Mouse (Mus musculus) liver, embryonic 11.5 days (tissue): ENCODE results near the gene Scd2. TPM values are rescaled to one million over a fixed set of nuclear protein-coding genes. Genes with fewer than 3 reads are reported as not detected.
"Not testable (repeated sequence)": the region's sequence is repeated elsewhere in the genome, so short reads cannot be mapped to it uniquely, and the experiment has no call there.

Source experiments
- ATAC-seq: fragments of 200-750 bp; cut with Nextera tagmentation; replicated peaks from 2 replicates; pipeline ENCODE4 v1.8.0; 2017; ENCODE audit warnings: moderate number of reproducible peaks, mild to moderate bottlenecking, moderate TSS enrichment, moderate library complexity; ENCODE audit not compliant: low FRiP score
- DNase-seq: peaks from one replicate; pipeline ENCODE4 v3.0.0-alpha.2; 2017; ENCODE audit warnings: low spot score
- H3K27ac ChIP-seq: fragments of 300-500 bp; sonication (generic); 2 replicates; pipeline ENCODE4 v1.5.1; 2014; ENCODE audit warnings: mild to moderate bottlenecking, low read depth, low read length, control low read depth
- H3K27me3 ChIP-seq: fragments of 300-500 bp; sonication (generic); replicated peaks from 2 replicates; pipeline ENCODE4 v1.6.1; 2014; ENCODE audit warnings: low read length, mixed read lengths; ENCODE audit not compliant: control insufficient read depth, insufficient read depth
- H3K36me3 ChIP-seq: fragments of 300-500 bp; sonication (generic); 2 replicates; pipeline ENCODE4 v1.6.1; 2014; ENCODE audit warnings: mild to moderate bottlenecking, low read length, moderate library complexity, mixed read lengths; ENCODE audit not compliant: control insufficient read depth, insufficient read depth
- H3K4me1 ChIP-seq: fragments of 300-500 bp; sonication (generic); replicated peaks from 2 replicates; pipeline ENCODE4 v1.6.1; 2014; ENCODE audit warnings: low read length, mixed read lengths; ENCODE audit not compliant: control insufficient read depth, insufficient read depth
- H3K4me2 ChIP-seq: fragments of 300-500 bp; sonication (generic); 2 replicates; pipeline ENCODE4 v1.6.1; 2014; ENCODE audit warnings: mild to moderate bottlenecking, control low read depth, moderate library complexity
- H3K4me3 ChIP-seq: fragments of 300-500 bp; sonication (generic); 2 replicates; pipeline ENCODE4 v1.5.1; 2014; ENCODE audit warnings: low read depth, low read length, control low read depth
- H3K9ac ChIP-seq: fragments of 300-500 bp; sonication (generic); 2 replicates; pipeline ENCODE4 v1.6.1; 2014; ENCODE audit warnings: low read depth, low read length, control low read depth
- H3K9me3 ChIP-seq: fragments of 300-500 bp; sonication (generic); 2 replicates; pipeline ENCODE4 v1.6.1; 2016; ENCODE audit warnings: low read length, inconsistent platforms, mixed read lengths; ENCODE audit not compliant: control insufficient read depth
- WGBS: fragments of 180-500 bp; shearing (Covaris S2); extraction: QIAGEN DNeasy Blood & Tissue Kit; methylation state at CpG from one replicate; pipeline ENCODE4 v1.1.7; 2014; 5-methylcytosine and 5-hydroxymethylcytosine counted together
- polyA plus RNA-seq: library from polyadenylated mRNA; unstranded; fragments of >200 nt; fragmentation: Nextera tagmentation; extraction: Ambion mirVana; gene quantifications from 2 replicates; pipeline ENCODE4 v1.2.1, GENCODE M21; 2014

Gene Scd2
- polyA plus RNA-seq, 1 experiment from 2014 or later, result 212 TPM

GRCm38 (mm10) chr19:44280755-44281154 lies 12.7 kb upstream of the Scd2 start:
- Histone ChIP-seq H3K36me3 (no peaks in the 10 kb centered on the region), H3K27ac (peak overlapping the region; percentile 58), H3K27me3 (no peaks in the 10 kb centered on the region), H3K4me3 (no peak overlapping the region), H3K4me2 (peak overlapping the region; percentile 31; the same call in 1 of the 2 replicates), H3K4me1 (peaks cover 45% of the 10 kb centered on the region), H3K9ac (no peak overlapping the region), H3K9me3 (no peaks in the 10 kb centered on the region)
- ATAC-seq (no peak), DNase-seq (no peak)
- 18% methylated on average over 6 of the region's 6 CpGs for WGBS

- 37% methylated on average over 1 of the region's 1 CpGs for WGBS
- not testable (repeated sequence) for DNase-seq, H3K27ac ChIP-seq, ATAC-seq, H3K36me3 ChIP-seq, H3K4me3 ChIP-seq, H3K27me3 ChIP-seq, H3K9me3 ChIP-seq, H3K9ac ChIP-seq
- Histone ChIP-seq H3K4me2 (peak overlapping the region; percentile 21), H3K4me1 (peaks cover 56% of the 10 kb centered on the region)
Observed at GRCm38 (mm10) chr19:44281825-44282447, 11.5 kb upstream of the Scd2 start.

GRCm38 (mm10) chr19:44282534-44283156 lies 10.8 kb upstream of the Scd2 start:
- H3K9ac ChIP-seq, result no peak overlapping the region
- no peaks in the 10 kb centered on the region for H3K36me3 ChIP-seq
- H3K4me2 ChIP-seq, result peak overlapping the region; percentile 21
- ATAC-seq (no peak), DNase-seq (no peak)
- H3K9me3 ChIP-seq, result no peaks in the 10 kb centered on the region
- H3K4me1 ChIP-seq, result peaks cover 63% of the 10 kb centered on the region
- no peak overlapping the region for H3K27ac ChIP-seq
- no peak overlapping the region for H3K4me3 ChIP-seq
- 29% methylated on average over 9 of the region's 9 CpGs for WGBS
- H3K27me3 ChIP-seq, result no peaks in the 10 kb centered on the region

- H3K4me1 ChIP-seq, result peaks cover 66% of the 10 kb centered on the region
- DNase-seq (no peak), ATAC-seq (no peak)
- no peaks in the 10 kb centered on the region for H3K36me3 ChIP-seq
- peak overlapping the region; percentile 92 for H3K27ac ChIP-seq
- WGBS, result 36% methylated on average over 15 of the region's 15 CpGs
- H3K9ac ChIP-seq, result peak overlapping the region; percentile 73
- H3K27me3 ChIP-seq, result no peaks in the 10 kb centered on the region
- H3K4me3 ChIP-seq, result peak overlapping the region; percentile 56
- H3K9me3 ChIP-seq, result no peaks in the 10 kb centered on the region
- H3K4me2 ChIP-seq, result peak overlapping the region; percentile 99
Observed at GRCm38 (mm10) chr19:44283157-44284024, 10.1 kb upstream of the Scd2 start.

- WGBS, result under 1% methylated on average over 38 of the region's 38 CpGs
- H3K4me3 ChIP-seq, result peak overlapping the region; percentile 56
- H3K4me1 ChIP-seq, result peaks cover 66% of the 10 kb centered on the region
- peak overlapping the region; percentile 99 for H3K4me2 ChIP-seq
- no peaks in the 10 kb centered on the region for H3K27me3 ChIP-seq
- DNase-seq (peak; percentile 92), ATAC-seq (peak; percentile 99)
- H3K9ac ChIP-seq, result peak overlapping the region; percentile 80
- peak overlapping the region; percentile 93 for H3K27ac ChIP-seq
- H3K9me3 ChIP-seq, result no peaks in the 10 kb centered on the region
- no peaks in the 10 kb centered on the region for H3K36me3 ChIP-seq
Observed at GRCm38 (mm10) chr19:44284025-44284695, 9.3 kb upstream of the Scd2 start.

GRCm38 (mm10) chr19:44284723-44285122 lies 8.8 kb upstream of the Scd2 start:
- 3% methylated on average over 11 of the region's 11 CpGs for WGBS
- H3K4me2 ChIP-seq, result peak overlapping the region; percentile 99
- peak overlapping the region; percentile 56 for H3K4me3 ChIP-seq
- H3K27ac ChIP-seq, result peak overlapping the region; percentile 93
- peak overlapping the region; percentile 80 for H3K9ac ChIP-seq
- ATAC-seq (peak; percentile 46), DNase-seq (no peak)
- H3K9me3 ChIP-seq, result no peaks in the 10 kb centered on the region
- peaks cover 66% of the 10 kb centered on the region for H3K4me1 ChIP-seq
- H3K36me3 ChIP-seq, result no peaks in the 10 kb centered on the region
- H3K27me3 ChIP-seq, result no peaks in the 10 kb centered on the region

GRCm38 (mm10) chr19:44285554-44285953 lies 7.9 kb upstream of the Scd2 start:
- Histone ChIP-seq H3K27ac (no peak overlapping the region; the same call in 1 of the 2 replicates), H3K27me3 (no peaks in the 10 kb centered on the region), H3K4me3 (no peak overlapping the region), H3K4me1 (peaks cover 65% of the 10 kb centered on the region), H3K4me2 (no peak overlapping the region), H3K9ac (no peak overlapping the region), H3K36me3 (no peaks in the 10 kb centered on the region), H3K9me3 (no peaks in the 10 kb centered on the region)
- DNase-seq, result no peak
- no peak for ATAC-seq
- 86% methylated on average over 8 of the region's 8 CpGs for WGBS

GRCm38 (mm10) chr19:44286109-44286508 lies 7.4 kb upstream of the Scd2 start:
- no peak overlapping the region for H3K4me2 ChIP-seq
- peaks cover 60% of the 10 kb centered on the region for H3K4me1 ChIP-seq
- DNase-seq, result no peak
- no peaks in the 10 kb centered on the region for H3K36me3 ChIP-seq
- no peak overlapping the region for H3K9ac ChIP-seq
- 27% methylated on average over 2 of the region's 2 CpGs for WGBS
- no peak for ATAC-seq
- H3K9me3 ChIP-seq, result no peaks in the 10 kb centered on the region
- H3K4me3 ChIP-seq, result no peak overlapping the region
- H3K27me3 ChIP-seq, result no peaks in the 10 kb centered on the region
- H3K27ac ChIP-seq, result peak overlapping the region; percentile 13
